Mouse (Mus musculus) heart, embryonic 12.5 days (tissue): ENCODE measurements around the gene Lrrc57. TPM values are rescaled to one million over a fixed set of nuclear protein-coding genes. Genes with fewer than 3 reads are reported as not detected.
"Not testable (repeated sequence)": the region's sequence is repeated elsewhere in the genome, so short reads cannot be mapped to it uniquely, and the experiment has no call there.

Experiments
- ATAC-seq: fragments of 200-750 bp; cut with Nextera tagmentation; 2 replicates; pipeline ENCODE4 v1.8.0; 2017; ENCODE audit warnings: moderate TSS enrichment, moderate library complexity; ENCODE audit not compliant: insufficient number of reproducible peaks, low FRiP score
- H3K27ac ChIP-seq: fragments of 300-500 bp; sonication (generic); 2 replicates; pipeline ENCODE4 v1.5.1; 2016; ENCODE audit warnings: mild to moderate bottlenecking, moderate library complexity; ENCODE audit not compliant: poor library complexity, severe bottlenecking
- H3K27me3 ChIP-seq: fragments of 300-500 bp; sonication (generic); replicated peaks from 2 replicates; pipeline ENCODE4 v1.6.1; 2016; ENCODE audit warnings: mild to moderate bottlenecking, moderate library complexity
- H3K36me3 ChIP-seq: fragments of 300-500 bp; sonication (generic); 2 replicates; pipeline ENCODE4 v1.6.1; 2016; ENCODE audit warnings: mild to moderate bottlenecking, moderate library complexity
- H3K4me1 ChIP-seq: fragments of 300-500 bp; sonication (generic); replicated peaks from 2 replicates; pipeline ENCODE4 v1.6.1; 2016; ENCODE audit warnings: mild to moderate bottlenecking
- H3K4me2 ChIP-seq: fragments of 300-500 bp; sonication (generic); 2 replicates; pipeline ENCODE4 v1.6.1; 2016; ENCODE audit warnings: mild to moderate bottlenecking, moderate library complexity
- H3K4me3 ChIP-seq: fragments of 300-500 bp; sonication (generic); 2 replicates; pipeline ENCODE4 v1.5.1; 2016; ENCODE audit warnings: mild to moderate bottlenecking
- H3K9ac ChIP-seq: fragments of 300-500 bp; sonication (generic); 2 replicates; pipeline ENCODE4 v1.6.1; 2016; ENCODE audit warnings: mild to moderate bottlenecking, moderate library complexity
- H3K9me3 ChIP-seq: fragments of 300-500 bp; sonication (generic); replicated peaks from 2 replicates; pipeline ENCODE4 v1.6.1; 2016; ENCODE audit warnings: mild to moderate bottlenecking, moderate library complexity
- WGBS: fragments of 180-500 bp; shearing (Covaris S2); methylation state at CpG from one replicate; pipeline ENCODE4 v1.1.7; 2016; 5-methylcytosine and 5-hydroxymethylcytosine counted together
- polyA plus RNA-seq: library from polyadenylated mRNA; unstranded; fragments of >200 nt; fragmentation: Nextera tagmentation; extraction: Ambion mirVana; gene quantifications from 2 replicates; pipeline ENCODE4 v1.2.1, GENCODE M21; 2016

Gene Lrrc57
- polyA plus RNA-seq, 1 experiment from 2014 or later: 18.7 TPM

DNA sequence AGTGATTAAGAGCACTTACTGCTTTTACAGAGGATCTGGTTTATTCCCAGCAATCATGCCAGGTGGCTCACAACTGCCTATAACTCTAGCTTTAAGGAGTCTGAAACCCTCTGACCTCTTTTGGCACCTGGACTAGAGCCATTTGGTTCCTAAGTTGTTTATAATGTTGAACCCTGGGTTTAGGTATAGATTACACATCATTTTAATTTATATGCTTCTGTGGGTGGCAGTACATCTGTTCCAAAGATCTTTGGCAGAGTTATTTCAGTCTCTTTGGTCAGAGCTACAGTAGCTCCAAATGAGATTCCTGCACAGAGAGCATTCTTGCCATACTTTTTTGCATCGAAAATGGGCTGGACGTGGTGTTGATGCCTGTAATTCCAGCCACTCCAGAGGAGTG, 11.6 kb downstream of the Lrrc57 start:
- no peak overlapping the region for H3K4me3 ChIP-seq
- H3K27me3 ChIP-seq: no peaks in the 10 kb centered on the region
- no peaks in the 10 kb centered on the region for H3K9me3 ChIP-seq
- no peak overlapping the region for H3K27ac ChIP-seq
- 88% methylated on average over 2 of the region's 2 CpGs for WGBS
- H3K4me1 ChIP-seq: no peaks in the 10 kb centered on the region
- no peak overlapping the region for H3K9ac ChIP-seq
- ATAC-seq: no peak
- peaks cover 77% of the 10 kb centered on the region for H3K36me3 ChIP-seq
- no peak overlapping the region for H3K4me2 ChIP-seq

- Histone ChIP-seq H3K4me3 (no peak overlapping the region), H3K4me1 (no peaks in the 10 kb centered on the region), H3K9me3 (no peaks in the 10 kb centered on the region), H3K4me2 (no peak overlapping the region), H3K27ac (no peak overlapping the region), H3K36me3 (peaks cover 61% of the 10 kb centered on the region), H3K27me3 (no peaks in the 10 kb centered on the region), H3K9ac (no peak overlapping the region)
- WGBS: 100% methylated on average over 1 of the region's 1 CpGs
- no peak for ATAC-seq
Measured at GRCm38 (mm10) chr2:120592227-120592626, 17.1 kb downstream of the Lrrc57 start.

- no peak for ATAC-seq
- no peaks in the 10 kb centered on the region for H3K27me3 ChIP-seq
- H3K36me3 ChIP-seq: peaks cover 64% of the 10 kb centered on the region
- H3K4me3 ChIP-seq: no peak overlapping the region
- no peak overlapping the region for H3K4me2 ChIP-seq
- no peak overlapping the region for H3K9ac ChIP-seq
- no peak overlapping the region for H3K27ac ChIP-seq
- H3K4me1 ChIP-seq: no peaks in the 10 kb centered on the region
- 82% methylated on average over 5 of the region's 5 CpGs for WGBS
- no peaks in the 10 kb centered on the region for H3K9me3 ChIP-seq
Measured at GRCm38 (mm10) chr2:120589759-120590158, 19.6 kb downstream of the Lrrc57 start.

GRCm38 (mm10) chr2:120578286-120578685, 31.0 kb downstream of the Lrrc57 start:
- H3K27me3 ChIP-seq: no peaks in the 10 kb centered on the region
- peaks cover 17% of the 10 kb centered on the region for H3K4me1 ChIP-seq
- H3K9ac ChIP-seq: no peak overlapping the region
- no peak for ATAC-seq
- no peak overlapping the region for H3K4me3 ChIP-seq
- peaks cover 5% of the 10 kb centered on the region; the same call in 1 of the 2 replicates for H3K36me3 ChIP-seq
- H3K9me3 ChIP-seq: no peaks in the 10 kb centered on the region
- no peak overlapping the region for H3K27ac ChIP-seq
- no peak overlapping the region for H3K4me2 ChIP-seq
- 64% methylated on average over 5 of the region's 5 CpGs for WGBS

GRCm38 (mm10) chr2:120577799-120578198, 31.5 kb downstream of the Lrrc57 start:
- 73% methylated on average over 4 of the region's 4 CpGs for WGBS
- no peak overlapping the region for H3K4me2 ChIP-seq
- H3K27me3 ChIP-seq: no peaks in the 10 kb centered on the region
- ATAC-seq: no peak
- H3K9ac ChIP-seq: no peak overlapping the region
- peaks cover 5% of the 10 kb centered on the region; the same call in 1 of the 2 replicates for H3K36me3 ChIP-seq
- peaks cover 17% of the 10 kb centered on the region for H3K4me1 ChIP-seq
- no peak overlapping the region for H3K27ac ChIP-seq
- H3K4me3 ChIP-seq: no peak overlapping the region
- no peaks in the 10 kb centered on the region for H3K9me3 ChIP-seq

- Histone ChIP-seq H3K27ac (no peak overlapping the region), H3K27me3 (no peaks in the 10 kb centered on the region), H3K4me3 (no peak overlapping the region), H3K36me3 (peaks cover 14% of the 10 kb centered on the region), H3K9ac (no peak overlapping the region), H3K4me1 (0 out of 2 replicates have a peak, but pooled peaks cover 7% of the 10 kb centered on the region), H3K9me3 (no peaks in the 10 kb centered on the region), H3K4me2 (no peak overlapping the region)
- 69% methylated on average over 2 of the region's 2 CpGs for WGBS
- ATAC-seq: no peak
Measured at GRCm38 (mm10) chr2:120575978-120576377, 33.3 kb downstream of the Lrrc57 start.

GRCm38 (mm10) chr2:120575121-120575520, 34.2 kb downstream of the Lrrc57 start:
- Histone ChIP-seq H3K36me3 (peaks cover 13% of the 10 kb centered on the region), H3K9ac (no peak overlapping the region), H3K27ac (no peak overlapping the region), H3K4me2 (no peak overlapping the region), H3K27me3 (no peaks in the 10 kb centered on the region), H3K4me1 (0 out of 2 replicates have a peak, but pooled peaks cover 7% of the 10 kb centered on the region), H3K9me3 (no peaks in the 10 kb centered on the region), H3K4me3 (no peak overlapping the region)
- 90% methylated on average over 3 of the region's 3 CpGs for WGBS
- no peak for ATAC-seq

GRCm38 (mm10) chr2:120572161-120572560, 37.2 kb downstream of the Lrrc57 start:
- H3K9me3 ChIP-seq, H3K4me3 ChIP-seq, H3K9ac ChIP-seq, H3K4me1 ChIP-seq, ATAC-seq, H3K4me2 ChIP-seq, H3K27ac ChIP-seq, H3K27me3 ChIP-seq: not testable (repeated sequence)
- 94% methylated on average over 3 of the region's 3 CpGs for WGBS
- H3K36me3 ChIP-seq: peaks cover 10% of the 10 kb centered on the region

DNA sequence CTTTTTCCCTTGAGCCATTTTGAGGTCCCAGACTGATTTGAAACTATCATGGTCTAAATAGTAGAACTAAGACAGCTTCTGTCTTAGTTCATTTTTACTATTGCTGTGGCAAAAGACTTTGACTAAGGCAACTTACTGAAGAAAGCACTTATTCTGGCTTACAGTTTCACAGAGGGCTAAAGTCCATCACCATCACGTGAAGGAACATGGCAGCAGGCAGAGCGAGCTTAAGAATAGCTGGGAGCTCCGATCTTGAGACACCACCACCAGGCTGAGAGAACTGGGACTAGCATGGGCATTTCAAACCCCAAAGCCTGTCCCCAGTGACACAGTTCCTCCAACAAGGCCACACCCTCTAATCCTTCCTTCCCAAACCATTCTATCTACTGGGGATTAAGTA, 38.2 kb downstream of the Lrrc57 start:
- no peaks in the 10 kb centered on the region for H3K9me3 ChIP-seq
- H3K27me3 ChIP-seq: no peaks in the 10 kb centered on the region
- H3K27ac ChIP-seq: no peak overlapping the region
- no peak for ATAC-seq
- H3K4me3 ChIP-seq: no peak overlapping the region
- no peak overlapping the region for H3K9ac ChIP-seq
- 92% methylated on average over 3 of the region's 3 CpGs for WGBS
- no peak overlapping the region for H3K4me2 ChIP-seq
- H3K4me1 ChIP-seq: peaks cover 9% of the 10 kb centered on the region
- H3K36me3 ChIP-seq: peaks cover 10% of the 10 kb centered on the region

DNA sequence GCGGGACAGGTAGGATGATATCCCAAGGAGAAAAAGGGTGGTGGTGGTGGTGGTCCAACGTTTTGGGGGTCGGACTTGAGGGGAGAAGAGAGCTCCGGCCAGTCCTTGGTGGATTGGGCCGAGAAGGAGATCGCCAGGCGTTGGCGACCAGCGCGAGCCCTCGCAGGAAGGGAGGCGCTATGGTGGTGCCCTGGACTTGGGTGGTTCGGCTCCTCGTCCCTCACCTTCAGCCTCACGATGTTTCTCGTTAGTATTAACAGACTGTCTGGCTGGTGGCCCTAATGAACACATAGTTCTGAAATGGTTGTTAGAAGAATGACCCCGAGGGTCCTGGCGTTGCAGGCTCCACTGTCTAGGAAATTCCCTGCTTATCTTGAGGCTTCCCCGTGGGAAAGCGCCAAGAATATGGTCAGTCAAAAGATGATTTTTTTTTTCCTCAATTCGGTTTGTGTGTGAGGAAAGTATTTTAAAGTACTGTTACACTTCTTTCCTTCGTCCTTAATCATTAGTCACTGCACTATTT, 41.5 kb downstream of the Lrrc57 start:
- Histone ChIP-seq H3K4me3 (peak overlapping the region; percentile 66), H3K27ac (peak overlapping the region; percentile 91), H3K9me3 (no peaks in the 10 kb centered on the region), H3K36me3 (peaks cover 10% of the 10 kb centered on the region), H3K4me1 (peaks cover 14% of the 10 kb centered on the region), H3K4me2 (peak overlapping the region; percentile 77), H3K9ac (peak overlapping the region; percentile 75), H3K27me3 (no peaks in the 10 kb centered on the region)
- peak; percentile 77 for ATAC-seq
- WGBS: under 1% methylated on average over 22 of the region's 22 CpGs

GRCm38 (mm10) chr2:120566886-120567797, 42.2 kb downstream of the Lrrc57 start, which contains the start of gene Snap23:
Gene Snap23, plus strand, starts transcription at chr2:120567671.
- Histone ChIP-seq H3K36me3 (peaks cover 10% of the 10 kb centered on the region), H3K9me3 (no peaks in the 10 kb centered on the region), H3K27ac (peak within 1 kb of the TSS; percentile 91), H3K9ac (peak within 1 kb of the TSS; percentile 75), H3K4me2 (peak within 1 kb of the TSS; percentile 77), H3K27me3 (no peaks in the 10 kb centered on the region), H3K4me3 (peak within 1 kb of the TSS; percentile 66), H3K4me1 (peaks cover 14% of the 10 kb centered on the region)
- WGBS: under 1% methylated on average over 42 of the region's 42 CpGs
- ATAC-seq: peak; percentile 95
